Mouse (Mus musculus): ENCODE measurements around the gene Emp1.

The Emp1 gene

DNA sequence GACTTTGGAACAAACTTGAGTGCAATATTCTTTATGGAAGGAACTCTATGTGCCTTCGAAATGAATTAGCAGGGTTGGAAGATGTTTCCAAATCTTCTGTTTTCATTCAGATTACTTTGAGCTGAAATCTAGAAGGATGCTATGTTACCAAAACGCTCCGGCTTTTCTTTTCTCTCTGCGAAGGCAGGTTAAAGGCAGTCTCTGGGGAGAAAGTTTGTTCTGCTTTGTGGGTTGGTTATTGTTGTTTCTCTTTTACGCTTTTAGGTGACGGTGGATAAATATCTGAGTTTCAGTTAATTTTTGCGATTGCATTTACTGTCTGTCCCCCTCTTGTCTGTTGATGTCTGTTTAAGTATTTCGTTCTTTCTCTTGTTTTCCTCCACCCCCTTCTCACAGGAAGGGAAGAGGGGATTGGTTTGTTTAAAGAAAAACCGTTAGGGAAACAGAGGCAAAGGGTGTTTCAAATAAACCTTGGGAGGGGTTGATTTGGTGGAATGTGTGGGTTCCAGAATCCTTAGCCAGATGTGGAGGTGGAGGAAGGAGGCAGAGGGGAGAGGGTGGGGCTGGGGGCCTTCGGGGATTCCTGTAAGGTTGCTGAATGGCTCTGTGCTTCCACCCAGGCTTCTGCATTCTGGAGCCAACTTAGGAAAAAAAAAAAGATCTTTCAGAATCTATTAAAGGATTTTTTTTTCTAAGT lies 1.1 kb downstream of the Emp1 start:
- in situ Hi-C loops (cut with MboI, MseI), result no loop called here

DNA sequence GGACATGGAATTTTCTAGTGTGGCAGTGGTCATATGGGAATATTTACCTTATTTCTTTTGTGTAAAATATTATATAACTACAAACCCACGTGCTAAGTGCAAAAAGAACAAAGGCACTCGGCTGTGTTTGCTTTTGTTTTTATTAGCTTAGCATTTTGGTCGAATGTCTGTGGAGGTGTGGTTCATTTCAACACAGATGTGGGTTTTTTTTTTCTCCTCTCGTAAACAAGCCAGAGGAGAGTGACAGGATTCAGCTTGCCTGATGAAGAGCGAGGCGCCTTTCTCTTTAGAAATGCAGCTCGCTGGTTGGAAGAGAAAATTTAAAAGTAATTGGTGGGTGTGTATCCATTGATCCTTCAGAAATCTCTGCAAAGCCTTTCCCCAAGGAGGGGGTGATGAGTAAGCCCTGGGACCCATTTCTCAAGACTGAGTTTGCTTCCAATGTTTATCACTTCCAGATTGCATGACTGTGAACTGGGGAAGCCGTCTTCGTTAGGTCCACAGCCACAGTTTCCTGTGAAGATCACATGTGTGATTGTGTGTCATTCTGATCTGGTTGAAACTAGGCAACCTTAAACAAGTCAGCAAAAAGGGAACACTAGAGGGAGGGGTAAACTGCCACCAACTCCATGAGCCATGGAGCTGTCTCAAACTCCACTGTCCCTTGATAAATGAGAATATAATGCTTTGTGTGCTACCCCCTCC lies 1.8 kb downstream of the Emp1 start:
- in situ Hi-C loops (cut with MboI, MseI), result no loop called here

DNA sequence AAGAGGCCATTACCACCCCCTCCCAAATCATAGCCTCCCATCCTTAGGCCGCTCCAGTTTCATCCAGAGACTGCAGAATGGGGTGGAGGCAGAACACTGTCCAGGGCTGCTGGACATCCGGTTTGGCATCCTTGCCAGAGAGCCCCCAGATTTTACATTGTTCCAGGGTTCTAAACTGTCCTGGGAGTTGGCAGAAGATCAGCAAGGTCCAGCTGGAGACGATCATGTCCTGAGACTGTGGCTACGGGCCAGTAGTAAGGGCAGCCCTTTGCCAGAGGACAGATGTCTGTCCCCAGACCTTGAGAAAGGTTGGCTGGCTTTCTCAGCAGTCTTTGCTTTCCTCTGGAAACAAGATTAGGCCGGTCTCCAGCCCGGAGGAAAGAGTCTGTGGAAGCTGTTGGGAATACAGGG lies 2.6 kb downstream of the Emp1 start:
- in situ Hi-C loops (cut with MboI, MseI), result no loop called here

DNA sequence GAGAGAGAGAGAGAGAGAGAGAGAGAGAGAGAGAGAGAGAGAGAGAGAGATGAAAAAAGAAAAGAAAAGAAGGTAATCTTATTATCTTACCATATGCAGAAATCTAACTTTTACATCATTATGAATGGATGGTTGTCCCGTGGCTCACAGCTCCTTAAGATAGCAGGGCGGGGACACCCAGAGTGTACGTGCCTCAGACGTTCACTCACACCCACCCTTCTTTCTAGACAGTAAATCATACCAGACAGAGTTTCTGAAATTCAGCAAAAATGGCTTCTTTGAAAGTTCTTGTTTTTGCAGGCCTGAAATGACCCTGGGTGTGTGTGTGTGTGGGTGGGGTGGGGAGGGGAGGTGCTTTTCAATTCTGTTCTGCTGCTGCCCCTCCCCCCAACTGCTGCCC lies 3.3 kb downstream of the Emp1 start:
- in situ Hi-C loops (cut with MboI, MseI), result no loop called here

DNA sequence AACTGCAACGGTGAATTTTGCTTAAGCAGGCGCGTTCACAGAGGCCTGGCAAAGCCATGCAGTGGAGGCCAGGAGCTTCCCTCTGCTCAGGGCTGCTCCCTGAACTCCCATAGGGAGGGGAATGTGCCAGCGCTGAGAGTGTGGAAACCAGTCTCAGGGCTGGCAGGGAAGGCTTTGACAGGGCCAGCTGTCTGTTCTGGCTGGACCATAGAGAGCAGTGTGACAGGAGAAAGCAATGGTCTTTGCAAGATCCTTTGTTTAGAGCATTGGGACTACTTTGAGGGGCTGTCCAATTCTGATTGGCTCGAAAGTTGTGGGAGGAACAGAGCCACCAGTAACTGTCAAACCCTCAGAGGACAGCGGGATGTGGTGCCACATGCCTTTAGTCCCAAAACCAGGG lies 5.9 kb downstream of the Emp1 start:
- in situ Hi-C loops (cut with MboI, MseI), result no loop called here

DNA sequence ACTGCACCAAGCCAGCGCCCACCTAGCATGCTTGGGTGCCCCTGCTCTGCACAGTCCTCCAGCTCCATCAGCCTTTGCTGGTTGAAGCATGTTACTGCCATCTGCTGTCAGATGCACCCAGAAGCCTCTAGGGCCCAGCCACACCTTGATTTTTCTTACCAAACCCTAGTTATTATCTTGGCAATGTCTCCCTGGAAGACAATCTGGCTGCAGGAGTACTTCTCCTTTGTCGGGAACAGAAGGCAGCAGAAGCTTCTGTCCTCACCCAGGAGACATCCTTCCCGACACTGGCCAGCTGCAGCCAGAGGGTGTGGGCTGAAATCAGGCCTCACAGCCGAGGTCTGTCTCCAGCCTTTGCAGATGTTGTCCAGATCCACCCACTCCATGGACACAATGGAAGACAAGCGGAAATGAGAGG lies 7.2 kb downstream of the Emp1 start:
- in situ Hi-C loops (cut with MboI, MseI), result no loop called here

DNA sequence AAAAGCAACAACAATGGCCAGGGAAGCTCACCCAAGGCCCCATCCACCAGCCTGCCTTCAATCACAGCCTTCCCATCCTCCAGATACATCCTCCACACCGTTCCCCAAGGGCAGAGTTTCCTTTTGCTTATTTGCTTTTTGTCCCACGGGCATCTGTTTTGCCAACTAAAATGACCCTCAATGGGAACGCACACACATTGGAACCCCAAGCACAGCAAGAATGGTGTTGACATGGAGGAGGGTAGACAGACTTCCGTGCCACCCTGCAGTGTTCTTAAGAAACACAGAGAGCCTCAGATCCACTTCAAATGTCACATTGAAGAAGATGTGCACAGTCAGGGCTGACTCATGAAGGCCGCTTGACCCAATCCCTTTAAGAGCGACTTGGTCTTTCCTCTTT lies 8.6 kb downstream of the Emp1 start:
- in situ Hi-C loops (cut with MboI, MseI), result loop anchor here (5.0 to 10.0 kb wide), 2 partner anchors 216 to 284 kb away; no protein-coding TSS in a partner anchor

DNA sequence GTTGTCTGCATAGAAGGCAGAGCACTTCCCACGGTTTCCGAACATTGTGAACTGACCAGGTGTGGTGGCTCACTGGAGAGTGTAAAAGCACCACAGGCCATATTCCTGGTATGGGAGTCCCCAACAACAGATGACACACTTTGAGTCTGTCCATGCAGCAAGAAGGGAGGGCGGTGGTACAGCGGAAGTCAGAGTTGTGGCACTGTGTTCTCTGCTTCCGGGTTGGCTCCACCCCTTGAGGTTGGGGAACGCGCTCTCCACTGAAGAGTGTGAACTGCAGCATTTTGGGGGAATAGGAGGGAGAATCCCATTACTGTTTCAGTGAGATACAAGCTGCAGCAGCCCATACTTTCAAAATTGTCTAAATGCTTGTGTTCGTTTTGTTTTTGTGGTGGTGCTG lies 11.0 kb downstream of the Emp1 start:
- in situ Hi-C loops (cut with MboI, MseI), result loop anchor here (5.0 to 10.0 kb wide), 2 partner anchors 219 to 286 kb away; no protein-coding TSS in a partner anchor

DNA sequence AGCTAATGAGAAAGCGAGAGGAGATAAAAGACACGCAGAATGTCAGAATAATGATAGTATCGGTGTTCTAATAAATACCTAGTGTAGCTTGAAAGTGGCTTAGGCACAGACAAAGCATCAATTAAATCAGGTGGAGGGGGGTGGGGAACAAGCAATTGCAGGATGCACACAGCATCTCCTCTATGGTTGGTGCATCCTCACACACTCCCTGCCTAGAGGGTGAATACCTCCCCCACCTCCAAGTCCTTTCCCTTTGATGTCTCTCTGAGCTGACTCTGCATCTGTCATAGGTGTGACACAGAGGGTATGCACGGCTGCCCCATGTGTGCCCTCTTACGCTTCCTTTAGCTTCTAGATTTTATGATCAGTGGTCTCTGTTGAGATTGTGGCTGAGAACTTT lies 13.5 kb downstream of the Emp1 start:
- in situ Hi-C loops (cut with MboI, MseI), result loop anchor here (10.0 kb wide), 1 partner anchor 221 kb away; no protein-coding TSS in a partner anchor

DNA sequence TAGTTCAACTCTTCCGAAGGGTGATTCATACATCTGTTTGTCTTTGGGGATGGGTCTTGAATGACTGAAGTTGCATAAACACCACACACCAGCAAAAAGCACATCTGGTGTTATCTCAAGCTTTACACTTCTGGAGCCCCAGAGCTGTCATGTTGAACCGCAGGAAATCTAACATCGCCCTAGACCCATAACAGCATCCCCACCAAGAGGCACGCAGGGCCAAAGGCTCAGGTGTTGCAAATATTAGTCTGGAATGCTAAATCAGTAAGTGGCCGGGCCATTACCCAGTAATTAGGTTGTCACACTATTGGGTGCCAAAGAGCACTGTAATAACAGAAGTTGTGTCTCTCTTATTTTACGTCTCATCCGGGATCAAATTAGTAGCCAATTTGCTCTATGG lies 13.9 kb downstream of the Emp1 start:
- in situ Hi-C loops (cut with MboI, MseI), result loop anchor here (10.0 kb wide), 1 partner anchor 221 kb away; no protein-coding TSS in a partner anchor

DNA sequence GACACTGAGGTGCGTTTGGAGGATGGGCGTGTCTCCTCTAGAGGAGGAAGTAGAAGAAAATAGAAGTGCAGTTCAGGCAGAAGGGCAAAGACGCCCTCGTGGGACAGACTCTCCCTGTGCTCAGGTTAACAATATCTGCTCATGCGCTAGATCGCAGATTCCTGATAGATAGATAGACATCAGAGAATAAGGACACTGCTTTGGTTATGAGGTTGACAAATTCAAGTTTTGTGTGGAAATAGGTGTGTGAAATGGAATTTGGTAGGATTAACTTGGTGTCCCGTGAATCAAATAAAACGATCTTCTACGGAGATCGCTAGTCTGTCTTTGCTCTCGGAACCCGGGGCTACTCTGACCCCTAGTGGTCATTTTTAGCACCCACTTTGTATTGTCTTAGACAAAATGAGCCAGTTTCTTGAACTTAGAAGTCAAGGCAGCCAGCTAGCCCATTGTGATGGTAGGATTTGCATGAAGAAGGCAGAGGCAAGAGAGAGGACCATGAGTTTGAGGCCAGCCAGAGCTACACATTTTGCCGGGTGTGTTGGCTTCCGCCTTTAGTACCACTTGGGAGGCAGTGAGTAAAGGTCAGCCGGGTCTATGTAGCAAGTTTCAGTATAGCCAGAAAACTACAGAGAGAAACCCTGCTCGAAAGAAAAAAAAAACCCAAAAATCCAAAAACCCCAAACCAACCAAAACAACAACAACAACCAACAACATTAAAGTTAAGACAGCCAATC lies 15.4 kb downstream of the Emp1 start:
- in situ Hi-C loops (cut with MboI, MseI), result loop anchor here (10.0 kb wide), 1 partner anchor 223 kb away; no protein-coding TSS in a partner anchor

DNA sequence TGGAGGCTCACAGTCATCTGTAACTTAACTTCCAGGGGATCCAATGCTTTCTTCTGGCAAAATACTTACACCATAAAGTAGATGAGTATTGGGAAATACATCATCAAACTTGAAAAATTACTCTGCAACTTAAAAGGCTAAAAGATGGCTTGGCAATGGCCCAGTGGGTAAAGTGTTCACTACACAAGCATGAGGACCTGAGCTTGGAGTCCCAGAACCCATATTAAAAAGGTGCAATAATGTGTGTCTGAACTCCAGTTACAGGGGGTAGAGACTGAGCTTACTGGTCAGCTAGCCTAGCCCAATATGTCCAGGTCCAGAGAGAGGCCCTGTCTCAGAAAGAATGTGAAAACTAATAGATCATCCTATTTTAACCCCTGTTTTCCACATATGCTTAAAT lies 21.6 kb downstream of the Emp1 start:
- in situ Hi-C loops (cut with MboI, MseI), result loop anchor here (5.0 kb wide), 1 partner anchor 132 kb away; the partner anchor contains the start of gene Gsg1

DNA sequence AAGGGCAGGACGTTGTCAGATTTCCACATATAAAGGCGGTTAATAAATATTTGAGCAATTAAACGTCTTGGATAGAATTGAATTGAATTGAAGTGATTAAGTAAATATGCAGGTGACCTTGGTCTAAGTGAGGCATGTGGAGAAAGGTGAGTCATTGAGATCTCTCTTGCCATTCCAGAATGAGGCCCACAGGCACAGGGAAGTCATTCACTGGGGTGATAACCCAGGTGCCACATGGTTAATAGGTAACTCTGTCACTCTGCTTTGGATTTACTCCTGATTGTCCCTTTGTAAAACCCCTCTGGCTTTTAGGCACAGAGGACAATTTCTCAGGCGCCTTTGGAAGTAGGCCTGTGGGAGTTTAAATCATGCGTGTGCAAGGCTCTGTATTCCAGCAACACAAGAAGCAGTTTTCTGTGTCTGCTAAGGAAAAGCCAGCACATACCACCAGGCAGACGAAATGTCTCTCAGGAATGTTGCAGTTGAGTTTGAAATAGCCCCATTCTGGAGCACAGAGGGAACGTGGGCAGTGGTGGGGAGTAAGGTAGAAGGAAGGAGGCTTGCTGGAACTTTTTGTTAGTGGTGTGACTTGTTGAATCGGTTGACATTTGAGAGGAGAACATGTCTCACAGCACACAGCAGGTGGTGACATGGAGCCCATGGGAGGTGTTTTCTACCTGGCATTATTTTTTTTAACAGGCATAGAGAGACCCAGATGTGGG lies 23.6 kb downstream of the Emp1 start:
- in situ Hi-C loops (cut with MboI, MseI), result no loop called here

DNA sequence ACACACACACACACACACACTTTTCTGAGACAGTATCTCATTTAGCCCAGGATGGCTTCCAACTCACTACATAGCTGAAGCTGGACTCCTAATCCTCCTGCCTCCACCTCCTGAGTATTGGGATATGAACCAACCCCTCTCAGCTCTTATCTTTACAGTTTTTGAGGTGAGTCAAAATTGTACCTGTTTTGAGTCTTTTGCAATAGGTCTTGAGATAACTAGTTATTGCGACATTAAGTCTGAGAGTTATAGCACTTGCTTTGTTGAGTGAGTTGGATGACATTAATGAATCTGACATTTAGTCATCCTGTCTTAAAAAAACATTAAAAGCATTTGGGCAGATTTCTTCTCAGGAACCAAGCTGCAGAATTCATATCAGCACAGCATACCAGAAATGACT lies 25.3 kb downstream of the Emp1 start:
- in situ Hi-C loops (cut with MboI, MseI), result no loop called here

DNA sequence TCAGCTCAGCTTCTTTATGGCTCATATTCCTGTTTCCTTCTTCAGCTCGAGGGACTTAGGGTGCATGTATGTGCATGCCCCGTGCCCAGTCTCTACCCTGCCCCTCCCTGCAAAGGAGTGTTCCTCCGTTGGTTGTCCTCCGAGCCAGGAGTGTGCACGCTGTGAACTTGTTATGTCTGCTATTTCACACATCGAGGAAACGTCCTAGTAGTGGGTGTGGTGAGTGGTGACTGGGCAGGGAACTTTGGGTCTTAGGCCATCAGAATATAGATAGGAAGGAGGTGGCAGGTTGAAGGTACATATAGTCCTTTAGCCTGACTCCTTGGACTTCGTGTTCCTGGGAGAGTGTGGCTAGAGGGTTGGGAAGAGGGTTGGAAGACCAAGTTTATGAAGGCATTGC lies 26.4 kb downstream of the Emp1 start:
- in situ Hi-C loops (cut with MboI, MseI), result no loop called here

DNA sequence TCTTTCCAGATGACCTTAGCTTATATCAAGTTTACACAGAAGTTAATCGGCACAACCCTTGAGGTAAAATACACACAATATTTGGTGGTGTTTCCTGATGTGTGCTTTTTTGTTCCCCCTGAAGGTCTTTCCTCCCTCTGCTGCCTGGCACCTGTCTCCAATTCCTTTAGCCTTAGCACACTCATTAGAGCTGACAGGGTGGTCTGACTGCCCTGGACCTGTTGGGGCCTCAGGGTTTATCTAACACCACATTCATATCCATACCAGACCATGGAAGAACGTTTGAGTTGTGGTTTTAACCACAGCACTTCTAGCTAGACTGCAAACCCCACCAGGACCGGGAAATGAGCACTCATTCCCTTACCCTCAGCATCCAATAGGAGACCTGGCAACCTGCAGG lies 28.1 kb downstream of the Emp1 start:
- in situ Hi-C loops (cut with MboI, MseI), result no loop called here

DNA sequence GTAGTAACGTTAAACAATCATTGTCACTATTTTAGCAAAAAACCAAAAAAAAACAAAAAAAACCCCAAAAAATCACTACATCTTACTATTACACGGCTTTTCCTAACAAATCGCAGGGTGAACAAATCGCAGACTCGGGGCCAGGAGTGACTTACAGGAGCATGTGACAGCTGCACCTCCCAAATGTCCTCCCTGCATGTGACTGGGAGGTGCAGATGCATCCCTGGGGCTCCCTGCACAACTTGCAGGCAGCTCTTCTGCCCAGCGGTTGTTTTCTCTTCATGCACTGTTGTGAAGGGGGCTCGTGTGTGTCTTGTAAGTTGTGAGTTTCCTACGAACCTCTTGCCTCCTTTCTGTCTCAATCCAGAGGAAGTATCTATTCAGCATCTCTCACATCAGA lies 33.0 kb downstream of the Emp1 start:
- in situ Hi-C loops (cut with MboI, MseI), result no loop called here

DNA sequence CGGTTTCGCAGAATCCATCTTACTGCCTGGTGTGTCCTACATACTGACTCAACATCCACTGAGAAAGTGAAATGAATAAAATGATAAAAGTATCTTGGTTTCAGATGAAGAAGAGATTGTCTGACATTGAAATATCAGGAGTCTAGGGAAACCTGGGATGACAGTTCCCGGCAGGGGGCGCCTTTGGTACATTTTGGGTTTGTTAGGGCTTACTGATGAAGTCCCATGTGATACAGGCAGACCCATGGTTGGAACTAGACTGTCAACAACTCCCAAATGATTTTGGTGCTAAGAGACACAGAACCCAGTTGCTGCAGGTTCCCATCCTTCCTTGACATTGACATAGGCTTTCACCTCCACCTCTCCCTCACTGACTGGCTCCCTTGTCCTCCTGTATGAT lies 34.7 kb downstream of the Emp1 start:
- in situ Hi-C loops (cut with MboI, MseI), result no loop called here

DNA sequence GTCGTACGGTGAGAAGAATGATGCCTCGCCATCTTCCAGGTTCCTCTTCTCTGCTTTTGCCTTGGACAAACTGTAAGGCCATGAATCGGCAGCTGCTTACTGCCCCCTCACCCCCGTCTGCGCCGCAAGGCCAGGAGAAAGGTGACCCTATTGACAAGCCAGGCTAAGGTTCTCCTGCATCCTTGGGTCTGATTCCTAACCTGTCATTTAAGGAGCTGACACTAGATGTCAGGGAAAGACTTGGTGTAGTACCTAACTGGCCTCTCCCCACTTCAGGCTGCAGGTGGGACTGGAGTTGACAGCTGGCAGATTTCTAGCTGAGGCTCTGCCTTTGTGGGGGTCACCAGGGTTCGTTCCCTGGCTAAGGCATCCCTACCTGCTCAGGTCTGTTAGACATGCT lies 35.4 kb downstream of the Emp1 start:
- in situ Hi-C loops (cut with MboI, MseI), result no loop called here

DNA sequence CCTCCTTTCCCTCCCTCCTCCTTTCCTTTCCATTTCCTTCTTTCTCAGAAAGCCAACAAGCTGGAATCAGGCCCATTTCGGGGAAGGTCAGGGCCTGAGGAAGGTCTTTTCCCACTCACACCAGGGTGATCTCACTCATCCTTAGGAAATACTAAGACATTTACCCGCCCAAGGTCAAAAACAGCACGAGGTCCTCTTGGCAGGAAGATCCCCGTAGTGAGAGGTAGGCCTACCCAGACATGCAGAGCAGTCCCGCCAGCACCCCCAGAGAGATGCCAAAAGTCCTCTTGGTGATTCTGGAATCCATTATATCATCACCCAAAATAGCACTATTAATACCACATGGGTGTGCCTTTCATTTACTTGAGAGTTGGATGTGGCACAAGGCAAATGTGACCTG lies 36.5 kb downstream of the Emp1 start:
- in situ Hi-C loops (cut with MboI, MseI), result no loop called here

DNA sequence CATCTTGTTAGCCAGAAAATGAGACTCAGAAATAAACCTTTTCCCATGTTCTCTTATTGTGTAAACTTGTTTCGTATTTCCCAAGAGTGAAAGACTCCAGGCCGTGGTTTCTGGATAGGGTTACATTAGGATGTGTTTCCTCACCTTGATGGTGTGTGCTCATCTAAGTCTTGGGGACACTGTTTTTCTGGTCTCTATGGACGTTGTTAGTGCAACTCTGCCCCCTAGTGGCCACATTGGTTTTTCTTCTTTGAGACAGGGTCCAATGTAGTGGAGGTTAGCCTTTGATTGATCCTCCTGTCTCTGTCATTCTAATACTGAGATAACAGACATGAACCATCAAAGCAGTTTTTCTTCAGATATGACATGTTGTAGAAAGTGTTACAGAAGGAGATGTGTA lies 38.0 kb downstream of the Emp1 start:
- in situ Hi-C loops (cut with MboI, MseI), result loop anchor here (10.0 kb wide), 1 partner anchor 156 kb away; no protein-coding TSS in a partner anchor

DNA sequence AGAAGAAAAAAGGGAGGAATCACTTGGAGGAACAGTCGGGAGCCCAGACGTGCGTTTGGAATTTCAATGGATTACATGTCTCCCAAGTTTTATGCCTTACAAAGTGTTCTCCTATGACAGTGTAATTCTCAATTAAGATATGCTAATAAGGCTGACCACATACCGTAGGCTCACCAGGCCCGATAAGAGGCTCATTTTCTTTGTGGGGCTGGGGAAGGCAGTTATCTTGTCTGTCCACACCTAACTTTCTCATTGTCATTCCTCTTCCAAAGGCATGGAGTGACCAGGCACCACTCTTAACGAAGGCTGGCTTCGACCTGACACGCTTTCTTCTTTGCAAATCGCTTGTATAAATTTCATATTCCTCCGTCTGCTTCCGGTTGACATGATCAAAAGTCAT lies 42.7 kb downstream of the Emp1 start:
- in situ Hi-C loops (cut with MboI, MseI), result loop anchor here (10.0 kb wide), 1 partner anchor 160 kb away; no protein-coding TSS in a partner anchor
